Mouse (Mus musculus): ENCODE results near the gene U90926.
A peak's percentile ranks its signal among the peaks of the same experiment; 100 is the strongest.

Gene U90926

DNA sequence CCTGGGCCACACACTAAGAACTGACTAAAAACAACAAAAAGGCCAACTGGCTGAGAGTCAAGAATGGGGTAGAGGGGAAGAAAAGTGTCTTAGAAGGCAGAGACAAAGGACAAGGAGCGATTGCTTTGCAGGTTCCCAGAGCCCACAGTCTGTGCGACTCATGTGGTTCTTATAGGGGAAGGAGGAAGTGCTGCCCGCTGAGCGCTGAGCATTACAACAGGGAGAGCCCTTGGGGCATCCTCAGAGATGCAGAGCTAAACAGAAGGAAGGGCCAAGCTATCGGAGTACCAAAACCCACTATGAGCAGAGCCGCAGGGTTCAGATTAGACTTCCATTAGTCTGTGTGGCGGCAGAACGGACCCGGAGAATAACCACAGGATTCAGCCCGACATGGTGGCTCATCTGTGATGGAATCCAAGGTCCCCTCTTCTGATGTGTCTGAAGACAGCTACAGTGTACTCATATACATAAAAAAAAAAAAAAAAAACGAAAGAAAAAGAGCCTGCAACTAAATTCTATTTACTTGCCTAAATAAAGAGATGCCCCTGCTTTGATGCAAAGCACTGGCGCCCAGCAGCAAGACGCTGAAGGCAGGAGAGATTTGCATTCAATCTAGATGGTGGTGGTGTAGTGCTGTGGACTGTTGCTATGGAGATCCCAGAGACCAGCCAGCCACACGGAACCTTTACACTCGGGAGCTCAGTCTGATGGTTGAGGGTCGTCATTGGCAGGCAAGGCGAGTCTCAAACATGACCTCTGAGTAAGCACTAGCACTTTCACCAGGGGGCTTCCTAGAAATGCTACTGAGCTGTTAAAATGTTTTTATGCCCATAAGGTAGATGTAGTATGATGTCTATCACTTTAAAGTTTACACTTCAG lies 3.9 kb upstream of the U90926 start:
- DNase-seq (ENCODE audit: low spot score): peak; percentile 11

DNA sequence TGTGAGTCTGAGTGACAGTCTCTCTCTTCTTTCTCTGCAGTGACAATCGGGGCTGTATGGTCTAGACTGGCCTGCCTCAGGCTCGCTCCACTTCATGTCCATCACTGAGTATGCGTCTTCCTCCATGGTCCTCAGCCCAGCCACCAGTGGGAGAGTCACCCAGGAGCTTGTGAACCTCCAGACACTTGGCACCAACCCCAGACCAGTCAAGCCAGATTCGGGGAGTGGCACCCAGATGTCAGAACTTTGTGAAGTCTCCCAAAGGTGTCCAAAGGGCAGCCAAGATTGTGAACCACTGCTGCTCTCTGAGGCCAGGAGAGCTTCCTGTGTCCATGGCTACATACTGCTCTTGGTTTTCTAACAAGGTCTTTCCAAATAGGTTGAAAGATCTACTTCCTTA lies 3.0 kb downstream of the U90926 start:
- DNase-seq (ENCODE audit: low spot score): no peak

DNA sequence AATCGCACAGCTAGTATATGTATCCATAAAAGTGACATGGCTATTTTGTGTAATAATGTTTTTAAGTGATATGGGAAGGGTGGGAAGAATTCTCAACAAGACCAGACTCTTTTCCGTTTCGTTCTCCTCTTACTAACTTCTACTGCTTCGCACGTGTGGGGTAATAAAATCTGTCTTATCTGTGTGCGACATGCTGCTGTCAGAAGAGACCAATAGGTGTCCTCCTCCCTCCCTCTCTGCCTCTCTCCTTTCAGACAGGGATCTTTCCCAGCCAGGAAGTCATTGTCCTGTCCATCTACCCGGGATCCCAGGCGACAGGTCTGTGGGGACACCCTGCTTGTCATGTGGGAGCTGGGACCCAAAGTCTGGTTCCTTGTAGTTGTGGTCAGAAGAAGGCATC lies 5.0 kb downstream of the U90926 start:
- DNase-seq (ENCODE audit: low spot score): no peak

DNA sequence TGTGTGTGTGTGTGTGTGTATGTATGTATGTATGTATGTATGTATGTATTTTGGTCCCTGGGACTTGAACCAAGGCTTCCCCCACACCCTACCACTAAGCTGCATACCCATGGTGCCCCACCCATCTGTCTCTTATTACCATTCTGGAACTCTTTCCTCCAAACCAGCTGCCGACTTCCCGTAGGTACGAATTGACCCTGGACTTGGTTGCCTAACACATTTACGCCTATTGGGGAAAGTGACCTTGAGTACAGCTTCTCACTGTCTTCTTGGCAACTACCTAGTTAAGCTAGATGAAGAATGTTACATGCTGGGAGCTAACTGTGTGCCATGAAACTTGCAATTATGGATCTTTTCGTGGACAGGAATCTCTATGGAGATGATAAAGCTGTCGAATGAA lies 9.1 kb downstream of the U90926 start:
- DNase-seq (ENCODE audit: low spot score): no peak

DNA sequence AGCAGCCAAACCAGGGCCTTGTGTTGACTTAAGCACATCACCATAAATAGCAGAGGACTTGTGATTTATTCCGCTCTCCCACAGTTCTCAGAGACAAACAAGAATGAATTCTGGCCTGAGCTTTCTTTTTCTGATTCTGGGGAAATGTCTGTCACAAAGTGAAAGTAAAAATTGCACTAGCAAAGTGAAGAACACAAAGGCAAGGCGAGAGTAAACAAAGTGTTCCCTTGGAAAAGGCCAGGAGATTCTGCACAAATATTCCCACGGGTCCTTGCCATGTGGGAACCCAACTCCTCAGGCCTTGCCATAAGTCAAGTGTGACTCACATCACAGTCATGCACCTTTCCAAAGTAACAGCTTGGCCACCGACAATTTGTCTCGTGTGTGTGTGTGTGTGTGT lies 9.5 kb downstream of the U90926 start:
- no peak for DNase-seq (ENCODE audit: low spot score)

DNA sequence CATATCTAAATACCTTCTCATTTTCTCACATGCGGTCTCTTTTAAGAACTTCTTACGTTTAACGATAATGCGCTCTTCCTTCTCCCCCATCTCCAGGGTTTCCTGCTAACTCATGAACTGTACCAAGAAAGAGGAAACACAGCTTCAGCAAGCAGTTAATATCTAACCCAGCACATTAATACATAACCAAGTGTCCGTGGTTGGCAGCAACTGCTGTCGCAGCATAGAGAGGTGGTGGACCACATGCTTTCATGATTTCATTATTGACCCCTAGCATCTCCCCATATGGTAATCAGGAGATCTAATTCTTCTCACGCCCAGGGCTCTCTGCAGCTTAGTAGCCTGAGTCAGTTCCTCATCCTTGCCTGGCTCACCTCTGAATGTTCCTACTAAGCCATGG lies 10.0 kb downstream of the U90926 start:
- no peak for DNase-seq (ENCODE audit: low spot score)

DNA sequence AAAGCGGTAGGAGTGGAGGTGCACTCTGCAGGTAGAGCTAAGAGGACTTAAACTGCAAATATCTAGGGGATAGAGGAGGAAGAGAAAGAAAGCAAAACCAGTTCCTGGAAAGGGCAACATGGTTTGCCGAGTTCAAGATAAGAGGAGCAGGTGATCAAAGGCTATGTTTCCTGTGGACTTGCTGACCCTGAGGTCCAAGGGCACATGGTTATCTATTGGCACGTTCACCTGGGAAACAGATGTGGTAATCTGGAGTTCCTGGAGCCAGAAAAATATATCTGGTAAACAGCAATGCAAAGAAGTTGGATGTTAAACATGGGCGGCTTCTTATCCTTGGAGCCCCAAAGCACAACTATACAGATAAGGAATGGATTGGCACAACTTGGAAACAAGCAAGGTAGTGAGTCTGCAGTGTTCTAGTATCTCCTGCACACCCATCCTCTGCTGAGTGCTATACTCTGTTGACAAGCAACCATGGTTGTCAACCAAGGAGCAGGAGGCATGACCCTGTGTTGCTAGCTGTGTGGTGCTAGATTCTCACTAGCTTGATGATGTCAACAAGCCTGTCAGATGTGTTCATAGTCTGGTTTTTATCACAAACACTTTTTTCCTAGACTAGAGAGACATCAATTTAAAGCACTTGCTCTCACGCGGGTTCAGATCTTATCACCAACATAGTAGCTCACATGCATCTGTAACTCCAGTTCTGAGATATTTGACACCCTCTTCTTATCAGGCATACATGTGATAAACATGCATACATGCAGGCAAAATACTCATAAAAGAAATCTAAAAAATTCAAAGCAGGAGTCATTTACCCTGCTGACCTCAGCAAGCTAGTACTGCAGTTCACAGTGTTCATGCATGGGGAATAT lies 10.8 kb downstream of the U90926 start:
- no peak for DNase-seq (ENCODE audit: low spot score)

DNA sequence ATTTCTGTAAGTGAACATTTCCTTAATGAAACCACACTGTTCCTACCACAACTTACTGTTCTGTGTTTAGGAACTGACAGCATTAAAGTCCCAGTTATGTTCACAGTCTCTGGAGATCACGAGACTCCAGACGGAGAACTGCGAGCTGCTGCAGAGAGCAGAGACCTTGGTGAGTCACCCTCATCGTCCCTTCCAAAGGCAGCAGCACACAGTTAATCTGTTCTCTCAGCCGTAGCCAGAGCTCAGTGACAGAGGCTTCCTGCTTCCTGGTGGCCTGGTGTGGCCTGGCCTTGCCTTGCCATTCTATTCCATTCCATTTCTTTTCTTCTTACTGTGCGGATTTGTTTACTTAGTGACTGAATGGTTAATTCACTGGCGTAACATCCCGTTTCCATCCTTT lies 16.9 kb downstream of the U90926 start:
- no peak for DNase-seq (ENCODE audit: low spot score)

DNA sequence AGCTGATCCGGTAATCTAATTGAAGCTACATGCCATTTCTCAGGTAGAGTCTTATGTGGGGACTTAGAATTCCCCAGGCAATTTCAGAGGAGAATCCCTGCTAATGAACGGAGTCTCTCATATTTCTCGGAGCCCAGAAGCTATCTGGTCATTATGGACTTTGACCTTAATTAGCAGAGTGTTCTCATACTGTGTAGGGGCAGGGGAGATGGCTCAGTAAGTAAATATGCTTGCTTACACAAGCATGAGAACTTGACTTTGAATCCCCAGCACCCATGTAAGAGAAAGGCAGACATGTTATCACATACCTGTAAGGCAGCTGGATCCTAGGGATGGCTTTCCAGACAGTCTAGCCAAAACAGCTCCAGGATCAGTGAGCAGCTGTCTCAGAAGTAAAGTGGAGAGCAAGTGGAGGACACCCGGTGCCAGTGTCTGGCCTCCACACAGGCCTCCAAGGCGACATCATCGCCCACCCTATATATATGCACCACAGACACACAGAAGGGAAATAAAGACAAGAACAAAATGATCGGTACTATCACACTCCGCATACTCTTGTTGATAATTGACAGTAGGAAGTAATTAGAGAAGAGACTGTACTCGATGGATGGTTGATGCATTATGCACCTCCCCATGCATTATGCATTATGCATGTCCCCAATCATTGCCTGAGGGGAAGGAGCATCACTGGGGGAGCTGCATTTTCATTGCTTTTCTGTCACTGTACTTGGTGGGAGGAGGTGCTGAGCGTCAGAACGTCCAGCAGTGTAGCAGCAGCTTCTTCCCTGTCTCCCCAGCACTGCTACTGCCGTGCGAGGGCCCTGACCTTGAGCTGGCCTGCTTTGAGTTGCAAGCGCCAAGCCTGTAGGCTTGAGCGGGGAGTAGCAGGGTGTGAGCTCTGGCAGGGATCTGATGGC lies 18.1 kb downstream of the U90926 start:
- no peak for DNase-seq (ENCODE audit: low spot score)

DNA sequence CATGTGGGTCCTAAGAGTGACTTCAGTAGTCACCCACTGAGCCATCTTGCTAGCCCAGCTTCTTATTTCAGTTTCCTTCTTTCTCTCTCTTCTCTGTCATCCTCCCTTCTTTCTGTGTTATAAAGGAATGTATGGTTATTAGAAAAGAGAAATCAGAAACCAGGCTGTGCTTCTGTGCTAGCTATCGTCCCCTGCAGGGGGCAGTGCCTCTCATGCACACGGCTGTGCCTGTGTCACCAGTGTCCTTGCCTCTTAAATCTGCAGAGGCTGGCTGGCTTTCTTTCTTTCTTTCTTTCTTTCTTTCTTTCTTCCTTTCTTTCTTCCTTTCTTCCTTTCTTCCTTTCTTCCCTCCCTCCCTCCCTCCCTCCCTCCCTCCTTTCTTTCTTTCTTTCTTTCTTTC lies 19.5 kb downstream of the U90926 start:
- DNase-seq (ENCODE audit: low spot score): peak; percentile 30

DNA sequence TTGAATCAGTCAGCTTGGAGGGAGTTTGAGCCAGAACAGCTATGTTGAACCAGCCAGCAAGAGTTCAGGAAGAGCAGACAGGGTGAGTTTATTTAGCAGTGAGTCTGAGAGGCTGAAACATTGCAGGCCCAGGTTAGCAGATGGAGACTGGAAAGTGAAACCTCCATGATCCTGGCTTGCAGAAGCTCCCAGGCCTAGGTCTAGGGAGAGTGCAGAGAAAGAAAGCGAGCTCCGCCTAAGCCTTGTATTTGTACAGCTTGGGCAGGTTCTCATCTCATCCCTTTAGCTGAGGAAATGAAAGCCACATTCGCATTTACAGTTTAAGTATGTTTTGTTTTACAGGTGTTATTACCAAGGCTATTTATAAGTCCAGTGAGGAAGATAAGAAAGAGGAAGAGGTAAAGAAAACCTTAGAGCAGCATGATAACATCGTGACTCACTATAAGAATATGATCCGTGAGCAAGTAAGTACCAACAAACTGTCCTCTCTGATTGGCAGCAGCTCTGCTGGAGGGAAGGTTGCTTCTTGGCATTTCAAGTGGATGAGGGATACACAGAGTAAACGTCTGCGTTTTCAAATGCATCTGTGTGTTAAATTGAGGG lies 26.2 kb downstream of the U90926 start:
- no peak for DNase-seq (ENCODE audit: low spot score)

DNA sequence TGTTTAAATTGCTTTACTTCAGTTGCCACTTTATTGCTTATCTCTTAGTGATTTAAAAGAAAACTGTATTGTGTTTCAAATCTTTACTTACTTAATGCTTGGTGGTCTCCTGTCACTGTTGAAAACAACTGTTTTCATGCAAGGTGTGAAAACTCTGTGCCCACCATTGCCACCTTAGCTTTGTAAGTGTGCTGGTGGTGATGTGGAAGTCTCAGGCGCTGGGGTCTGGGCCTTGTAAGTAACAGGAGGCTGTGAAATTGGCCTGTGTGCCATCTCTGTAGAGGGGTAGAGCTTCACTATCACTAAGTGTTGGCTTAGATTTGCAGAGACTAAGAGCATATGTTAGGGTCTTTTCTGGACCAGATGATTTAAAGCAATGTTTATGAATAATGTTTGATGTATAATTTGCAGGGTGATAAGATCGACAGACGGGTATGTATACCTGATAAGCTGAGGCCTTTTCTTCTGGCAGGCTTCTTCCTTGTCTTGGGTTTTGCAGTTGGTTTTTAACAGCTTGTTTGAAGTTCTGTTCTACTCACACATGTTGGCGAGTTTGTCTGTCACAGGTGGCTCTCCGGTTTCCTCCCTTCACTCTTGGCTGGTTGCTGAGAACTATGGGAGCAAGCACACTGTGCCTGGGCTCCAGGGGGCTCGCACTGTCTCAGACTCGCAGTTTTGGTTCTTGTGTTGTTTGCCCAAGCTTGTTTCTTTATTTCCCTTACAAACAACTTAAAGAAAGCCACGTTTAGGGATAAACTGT lies 32.0 kb downstream of the U90926 start:
- no peak for DNase-seq (ENCODE audit: low spot score)

DNA sequence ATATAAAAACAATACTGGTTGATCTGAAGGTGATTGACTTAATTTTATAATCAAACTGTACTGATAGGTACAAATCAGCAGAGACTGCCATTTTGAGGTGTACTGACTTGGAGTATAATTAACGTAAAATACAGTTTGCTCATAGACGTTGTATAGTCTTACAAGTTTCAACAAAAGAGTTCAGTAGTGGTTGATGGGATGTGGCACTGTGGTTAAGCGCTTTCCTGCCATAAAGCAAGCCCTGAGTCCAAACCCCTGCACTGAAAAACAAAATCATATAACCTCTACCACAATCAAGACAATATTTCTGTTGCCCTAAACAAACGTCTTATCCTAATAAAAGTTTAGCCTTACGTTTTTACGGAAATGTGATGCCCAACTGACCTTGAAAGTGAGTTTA lies 49.2 kb downstream of the U90926 start:
- no peak for DNase-seq (ENCODE audit: low spot score)

All from embryo, embryonic 10.5 days (tissue).